Mouse (Mus musculus) thymus, adult 2 months (tissue): ENCODE measurements around the gene Rnf130. TPM values are rescaled to one million over a fixed set of nuclear protein-coding genes. Genes with fewer than 3 reads are reported as not detected.

Source experiments
- DNase-seq: peaks from one replicate; pipeline ENCODE4 v3.0.0; 2021
- H3K27ac ChIP-seq: fragments of 200-500 bp; 2 replicates; pipeline ENCODE4 v1.5.1; 2012; ENCODE audit warnings: low read length, control low read depth; ENCODE audit not compliant: control insufficient read depth, insufficient read depth
- H3K27me3 ChIP-seq: fragments of 200-500 bp; 2 replicates; pipeline ENCODE4 v1.6.1; 2012; ENCODE audit warnings: mild to moderate bottlenecking, low read length, moderate library complexity, mixed read lengths; ENCODE audit not compliant: control insufficient read depth, insufficient read depth
- H3K36me3 ChIP-seq: fragments of 200-500 bp; 2 replicates; pipeline ENCODE4 v1.6.1; 2012; ENCODE audit warnings: mild to moderate bottlenecking, low read length, moderate library complexity; ENCODE audit not compliant: control insufficient read depth, insufficient read depth
- H3K4me1 ChIP-seq: fragments of 200-500 bp; replicated peaks from 2 replicates; pipeline ENCODE4 v1.6.1; 2012; ENCODE audit warnings: low read length; ENCODE audit not compliant: control insufficient read depth, insufficient read depth
- H3K4me3 ChIP-seq: fragments of 200-500 bp; 2 replicates; pipeline ENCODE4 v1.5.1; 2012; ENCODE audit warnings: mild to moderate bottlenecking, low read length, control low read depth, moderate library complexity; ENCODE audit not compliant: control insufficient read depth, insufficient read depth
- CTCF ChIP-seq: fragments of 200-500 bp; IDR thresholded peaks from 2 replicates; pipeline ENCODE4 v1.5.1; 2012; ENCODE audit warnings: mild to moderate bottlenecking, control low read depth, low read length, moderate library complexity, borderline replicate concordance; ENCODE audit not compliant: control insufficient read depth, poor library complexity, insufficient read depth; ENCODE audit errors: extremely low read depth
- POLR2A ChIP-seq: fragments of 200-500 bp; IDR thresholded peaks from 2 replicates; pipeline ENCODE4 v1.6.1; 2012; ENCODE audit warnings: mild to moderate bottlenecking, low read length, control low read depth, moderate library complexity; ENCODE audit not compliant: control insufficient read depth, poor library complexity, insufficient read depth; ENCODE audit errors: extremely low read depth
- WGBS: fragments of 180-500 bp; shearing (Covaris S2); methylation state at CpG from one replicate; pipeline ENCODE4 v1.1.7; 2018; 5-methylcytosine and 5-hydroxymethylcytosine counted together
- polyA plus RNA-seq: library from polyadenylated mRNA; depleted of rRNA; stranded (reverse); fragments of >200 nt; gene quantifications from 2 replicates; pipeline ENCODE4 v1.2.3, GENCODE M21; 2012; rRNA removed

Gene Rnf130
- polyA plus RNA-seq, 1 experiment: 30.3 TPM

DNA sequence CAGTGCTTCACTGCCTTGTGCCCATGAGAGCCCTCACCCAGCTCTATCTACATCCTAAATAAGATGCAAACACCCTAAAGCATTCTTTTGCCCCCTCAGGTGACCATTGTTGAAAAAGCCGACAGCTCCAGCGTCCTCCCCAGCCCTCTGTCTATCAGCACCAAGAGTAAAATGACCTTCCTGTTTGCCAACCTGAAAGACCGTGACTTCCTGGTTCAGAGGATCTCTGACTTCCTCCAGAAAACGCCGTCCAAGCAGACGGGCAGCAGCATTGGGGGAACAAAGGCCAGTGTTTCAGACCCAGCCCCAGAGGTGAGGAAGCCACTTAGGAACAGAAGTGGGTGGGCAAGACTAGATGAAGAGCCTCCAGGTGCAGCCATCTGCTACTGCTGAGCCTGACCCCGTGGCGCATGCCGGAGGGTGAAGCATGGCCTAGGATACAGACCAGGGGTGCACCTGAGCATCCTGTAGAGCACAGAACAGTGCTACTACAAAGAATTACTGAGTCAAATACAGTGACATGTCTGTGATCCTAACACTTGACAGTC, 124.5 kb downstream of the Rnf130 start:
- no peak for TF ChIP-seq CTCF
- no peak for TF ChIP-seq POLR2A
- no peak overlapping the region for H3K27ac ChIP-seq
- 94% methylated on average over 9 of the region's 9 CpGs for WGBS

GRCm38 (mm10) chr11:50151374-50151773, 126.2 kb downstream of the Rnf130 start:
- no peaks in the 10 kb centered on the region for H3K4me1 ChIP-seq
- peaks cover 75% of the 10 kb centered on the region for H3K36me3 ChIP-seq
- WGBS: 92% methylated on average over 3 of the region's 3 CpGs
- no peak overlapping the region for H3K4me3 ChIP-seq
- TF ChIP-seq CTCF: no peak
- TF ChIP-seq POLR2A: no peak
- H3K27ac ChIP-seq: no peak overlapping the region
- no peak for DNase-seq
- H3K27me3 ChIP-seq: no peaks in the 10 kb centered on the region

More for the DNA sequence above, 124.5 kb downstream of the Rnf130 start:
- Histone ChIP-seq H3K27me3 (no peaks in the 10 kb centered on the region), H3K4me1 (no peaks in the 10 kb centered on the region), H3K4me3 (no peak overlapping the region), H3K36me3 (peaks cover 80% of the 10 kb centered on the region)
- DNase-seq: no peak

- TF ChIP-seq CTCF: no peak
- no peak for TF ChIP-seq POLR2A
- no peak overlapping the region for H3K4me3 ChIP-seq
- no peak overlapping the region for H3K27ac ChIP-seq
- H3K4me1 ChIP-seq: no peaks in the 10 kb centered on the region
- H3K36me3 ChIP-seq: peaks cover 83% of the 10 kb centered on the region
- no peak for DNase-seq
- H3K27me3 ChIP-seq: no peaks in the 10 kb centered on the region
- 94% methylated on average over 9 of the region's 9 CpGs for WGBS
Measured at GRCm38 (mm10) chr11:50154166-50154565, 129.0 kb downstream of the Rnf130 start.

Other genes with a start within 250 kb of the Rnf130 start
- gene Gfpt2, start 231.2 kb upstream of the Rnf130 start, polyA plus RNA-seq: 2.8 and 4.4 TPM in 2 replicates
- gene Mapk9, start 178.6 kb upstream of the Rnf130 start, polyA plus RNA-seq: 30.1 and 34.9 TPM in 2 replicates
- 0.11 and 0.13 TPM in 2 replicates for gene Rasgef1c, start 123.5 kb upstream of the Rnf130 start, polyA plus RNA-seq
- 58.7 and 70.3 TPM in 2 replicates for gene Tbc1d9b, start 106.0 kb downstream of the Rnf130 start, polyA plus RNA-seq
- 8.7 and 8.9 TPM in 2 replicates for gene Mrnip, start 149.1 kb downstream of the Rnf130 start, polyA plus RNA-seq
- 159 and 173 TPM in 2 replicates for gene Sqstm1, start 185.5 kb downstream of the Rnf130 start, polyA plus RNA-seq
- gene Mgat4b, start 185.5 kb downstream of the Rnf130 start, polyA plus RNA-seq: 29.5 and 29.7 TPM in 2 replicates
- gene Ltc4s, start 213.3 kb downstream of the Rnf130 start, polyA plus RNA-seq: 34.4 and 46.9 TPM in 2 replicates